Mouse (Mus musculus) gonadal fat pad, adult 2 months (tissue): Measurements from ENCODE around the gene Vrk3. TPM values are rescaled to one million over a fixed set of nuclear protein-coding genes. Genes with fewer than 3 reads are reported as not detected.
"Not testable (repeated sequence)": the region's sequence is repeated elsewhere in the genome, so short reads cannot be mapped to it uniquely, and the experiment has no call there.

Source experiments
- DNase-seq: peaks from one replicate; pipeline ENCODE4 v3.0.0-alpha.2; 2012; ENCODE audit warnings: low read depth
- polyA plus RNA-seq: library from polyadenylated mRNA; depleted of rRNA; stranded (reverse); fragments of >200 nt; gene quantifications from 2 replicates; pipeline ENCODE4 v1.2.3, GENCODE M21; 2012; rRNA removed

Gene Vrk3
- 40.0 and 40.6 TPM in 2 replicates for polyA plus RNA-seq

GRCm38 (mm10) chr7:44748101-44749044 is at the start of gene Vrk3:
Gene Vrk3 (plus strand): TSS chr7:44748413.
- DNase-seq, result peak; percentile 79

DNA sequence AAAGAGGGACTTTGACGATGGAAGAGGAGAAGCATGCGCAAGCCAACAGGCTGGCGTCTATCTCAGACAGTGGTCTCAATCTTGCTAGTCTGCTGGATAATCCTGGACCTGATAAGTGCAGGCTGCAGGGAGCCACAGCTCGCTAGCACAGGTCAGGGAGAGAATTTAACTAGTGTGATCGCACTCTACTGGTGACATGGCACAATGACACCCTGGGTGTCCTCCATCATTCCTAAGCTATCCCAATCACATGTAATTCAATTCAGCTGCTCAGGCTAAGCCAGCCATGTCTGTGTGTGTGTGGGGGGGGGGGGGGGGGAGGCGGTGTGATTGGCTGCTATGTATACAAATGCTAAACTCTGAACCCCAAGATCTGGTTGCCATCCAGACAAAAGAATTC is 46.3 kb upstream of the Vrk3 start:
- DNase-seq, result no peak

DNA sequence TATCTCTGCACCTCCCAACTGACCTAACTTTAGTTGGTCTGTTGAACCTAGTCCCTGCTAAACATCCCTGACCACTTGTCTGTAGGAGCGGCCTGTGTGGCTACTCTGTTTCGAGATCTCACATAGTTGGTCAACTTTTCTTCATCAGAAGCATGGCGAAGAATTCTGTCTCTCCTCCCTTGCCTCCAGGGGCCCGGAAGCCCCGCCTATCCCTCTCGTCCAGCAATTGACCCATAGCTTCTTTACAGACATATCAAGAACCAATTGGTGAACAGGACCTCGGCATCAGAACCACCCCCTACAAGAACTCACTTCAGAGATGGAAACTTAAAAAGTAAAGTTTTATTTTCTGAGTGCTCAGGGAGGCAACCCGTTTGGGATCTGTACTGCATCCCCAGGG is 45.2 kb upstream of the Vrk3 start:
- DNase-seq, result no peak

DNA sequence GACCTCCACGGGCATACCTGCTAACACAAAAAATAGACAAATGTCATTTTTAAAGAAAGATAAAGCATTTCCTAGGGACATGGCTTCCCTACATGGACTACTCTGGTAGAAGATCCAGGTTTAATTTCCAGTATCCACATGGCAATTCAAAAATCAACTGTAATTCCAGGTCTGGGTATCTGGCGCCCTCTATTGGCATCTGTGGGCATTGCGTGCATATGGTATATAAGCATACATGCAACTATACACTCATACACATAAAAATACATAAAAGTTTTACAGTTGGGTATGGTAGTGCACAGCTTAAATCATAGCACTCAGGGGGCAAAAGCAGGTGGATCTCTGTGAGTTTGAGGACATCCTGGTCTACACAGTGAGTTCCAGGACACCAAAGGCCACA is 43.9 kb upstream of the Vrk3 start:
- DNase-seq, result no peak

- DNase-seq, result no peak
These were observed 43.1 kb upstream of the Vrk3 start for GRCm38 (mm10) chr7:44705086-44705485.

GRCm38 (mm10) chr7:44706322-44706721 is 41.9 kb upstream of the Vrk3 start:
- DNase-seq, result no peak

DNA sequence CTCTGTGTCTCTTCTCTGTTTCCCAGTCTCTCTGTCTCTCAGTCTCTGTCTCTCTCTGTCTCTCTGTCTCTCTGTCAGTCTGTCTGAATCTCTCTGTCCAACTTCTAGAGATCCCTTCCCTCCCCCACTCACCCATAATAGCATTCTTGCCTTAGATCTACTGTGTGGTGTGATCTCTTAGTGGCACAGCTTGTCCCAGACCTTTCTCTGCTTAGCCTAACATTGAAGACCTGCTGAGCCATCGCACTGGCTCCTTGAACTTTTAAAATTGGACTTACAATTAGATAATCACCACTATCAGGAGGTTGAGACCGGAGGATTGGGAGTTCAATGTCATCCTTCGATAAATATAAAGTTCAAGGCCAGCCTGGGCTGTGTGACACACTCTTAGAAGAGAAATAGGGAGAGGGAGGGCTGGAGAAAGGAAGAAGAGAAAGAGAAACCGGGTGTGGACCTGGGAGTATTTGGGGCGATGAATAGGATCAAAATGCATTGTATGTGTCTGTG is 41.0 kb upstream of the Vrk3 start:
- DNase-seq, result no peak

- not testable (repeated sequence) for DNase-seq
These were observed 40.1 kb upstream of the Vrk3 start for GRCm38 (mm10) chr7:44708093-44708492.

GRCm38 (mm10) chr7:44708574-44708973 is 39.6 kb upstream of the Vrk3 start, which contains the start of gene Izumo2:
Gene Izumo2 (plus strand): TSS chr7:44708742.
- no peak for DNase-seq

- no peak for DNase-seq
These were observed 38.3 kb upstream of the Vrk3 start for GRCm38 (mm10) chr7:44709881-44710280.

- no peak for DNase-seq
These were observed 26.2 kb upstream of the Vrk3 start for GRCm38 (mm10) chr7:44722058-44722457.

- DNase-seq, result no peak
These were observed 23.9 kb upstream of the Vrk3 start for GRCm38 (mm10) chr7:44724316-44724715.

GRCm38 (mm10) chr7:44726343-44726742 is 21.9 kb upstream of the Vrk3 start:
- DNase-seq, result no peak

DNA sequence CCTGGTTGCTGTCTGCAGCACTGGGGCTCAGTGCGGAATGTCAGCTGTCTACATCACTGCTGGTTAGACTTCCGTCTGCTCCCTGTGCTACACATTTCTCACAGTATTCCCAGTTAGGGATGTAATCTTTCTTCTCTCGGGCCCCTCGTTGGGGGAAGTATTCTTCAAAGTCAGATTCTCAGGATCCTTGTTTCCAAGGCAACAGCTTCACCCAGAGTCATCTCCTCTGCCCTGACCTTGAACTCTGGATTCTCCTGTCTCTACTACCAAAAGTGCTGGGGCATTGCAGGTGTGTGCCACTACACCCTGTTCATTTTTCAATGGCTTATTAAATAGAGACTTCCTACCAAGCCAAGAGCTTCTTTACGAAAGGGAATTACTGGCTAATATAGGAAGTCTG is 21.1 kb upstream of the Vrk3 start:
- no peak for DNase-seq

GRCm38 (mm10) chr7:44728082-44728975 is 19.9 kb upstream of the Vrk3 start:
- DNase-seq, result no peak

DNA sequence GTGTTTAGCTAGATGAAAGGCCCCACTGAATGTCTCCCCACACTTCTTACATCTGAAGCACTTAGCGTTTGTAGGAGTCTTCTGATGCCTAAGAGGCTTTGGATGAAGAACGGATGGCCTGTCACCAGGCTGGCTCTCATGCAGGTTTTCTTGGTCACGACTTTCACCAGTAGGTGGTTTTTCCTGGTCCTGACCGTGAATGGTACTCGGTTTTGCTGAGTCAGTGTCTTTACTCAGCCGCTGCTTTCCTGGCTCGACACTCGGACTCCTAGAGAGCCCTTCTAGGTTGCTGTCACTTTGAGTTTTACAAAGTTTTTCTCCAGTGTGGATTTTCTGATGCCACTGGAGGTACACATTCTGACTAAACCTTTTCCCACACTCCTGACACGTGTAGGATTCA is 14.5 kb upstream of the Vrk3 start:
- DNase-seq, result no peak

- DNase-seq, result no peak
These were observed 6.9 kb upstream of the Vrk3 start for GRCm38 (mm10) chr7:44741361-44741760.

DNA sequence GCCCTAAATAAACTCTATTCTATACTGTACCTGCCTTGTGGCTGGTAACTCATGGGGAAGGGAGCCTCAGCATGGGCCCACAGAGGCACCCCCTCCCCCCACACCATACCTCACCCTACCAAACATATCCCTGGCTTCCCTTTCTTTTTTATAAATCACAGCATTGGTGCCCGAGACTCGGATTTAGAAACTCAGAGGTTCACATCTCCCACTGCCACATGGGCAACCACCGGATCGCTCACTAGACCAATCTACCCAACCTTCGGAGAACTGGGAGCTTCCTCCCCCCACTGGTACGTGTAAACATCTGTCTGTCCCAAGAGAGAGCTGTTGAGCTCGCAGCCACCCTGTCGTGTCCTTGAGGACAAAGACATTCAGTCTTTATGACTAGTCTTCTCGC is 3.9 kb upstream of the Vrk3 start:
- no peak for DNase-seq

- DNase-seq, result no peak
These were observed 3.1 kb upstream of the Vrk3 start for GRCm38 (mm10) chr7:44745076-44745475.

DNA sequence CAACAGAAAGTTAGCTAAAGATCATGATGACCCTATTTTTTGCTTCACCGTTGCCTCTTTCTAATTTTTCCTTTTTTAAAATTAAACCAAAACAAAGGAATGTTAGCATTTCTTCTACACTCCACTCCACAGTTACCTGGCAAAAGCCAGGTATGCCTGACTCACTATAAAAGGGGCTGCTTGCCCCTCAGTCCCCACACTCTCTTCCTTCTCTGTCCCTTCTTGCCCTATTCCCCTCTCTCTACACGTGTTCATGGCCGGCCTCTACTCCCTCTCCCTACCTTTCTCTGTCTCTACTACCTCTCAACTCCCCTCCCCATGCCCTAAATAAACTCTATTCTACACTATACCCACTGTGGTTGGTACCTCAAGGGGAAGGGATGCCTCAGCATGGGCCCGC is 1.1 kb upstream of the Vrk3 start:
- no peak for DNase-seq

DNA sequence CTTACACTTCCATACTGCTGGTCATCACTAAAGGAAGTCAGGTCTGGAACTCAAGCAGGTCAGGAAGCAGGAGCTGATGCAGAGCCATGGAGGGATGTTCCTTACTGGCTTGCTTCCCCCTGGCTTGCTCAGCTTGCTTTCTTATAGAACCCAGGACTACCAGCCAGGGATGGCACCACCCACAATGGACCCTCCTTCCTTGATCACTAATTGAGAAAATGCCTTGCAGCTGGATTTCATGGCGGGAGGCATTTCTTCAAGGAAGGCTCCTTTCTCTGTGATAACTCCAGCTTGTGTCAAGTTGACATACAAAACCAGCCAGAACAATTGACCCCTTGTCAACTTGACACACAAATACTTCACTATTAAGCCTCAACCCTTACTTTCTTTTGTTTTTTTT is 2.7 kb downstream of the Vrk3 start, which contains the start of gene Zfp473:
Zfp473 (minus strand) TSS at position 101 of the 400 bp plus-strand sequence.
- DNase-seq, result not testable (repeated sequence)

GRCm38 (mm10) chr7:44757164-44757563 is 9.0 kb downstream of the Vrk3 start:
- DNase-seq, result no peak
